Comparison of ENCODE assay signal across 16 mouse cellular contexts in the genomic region with DNA sequence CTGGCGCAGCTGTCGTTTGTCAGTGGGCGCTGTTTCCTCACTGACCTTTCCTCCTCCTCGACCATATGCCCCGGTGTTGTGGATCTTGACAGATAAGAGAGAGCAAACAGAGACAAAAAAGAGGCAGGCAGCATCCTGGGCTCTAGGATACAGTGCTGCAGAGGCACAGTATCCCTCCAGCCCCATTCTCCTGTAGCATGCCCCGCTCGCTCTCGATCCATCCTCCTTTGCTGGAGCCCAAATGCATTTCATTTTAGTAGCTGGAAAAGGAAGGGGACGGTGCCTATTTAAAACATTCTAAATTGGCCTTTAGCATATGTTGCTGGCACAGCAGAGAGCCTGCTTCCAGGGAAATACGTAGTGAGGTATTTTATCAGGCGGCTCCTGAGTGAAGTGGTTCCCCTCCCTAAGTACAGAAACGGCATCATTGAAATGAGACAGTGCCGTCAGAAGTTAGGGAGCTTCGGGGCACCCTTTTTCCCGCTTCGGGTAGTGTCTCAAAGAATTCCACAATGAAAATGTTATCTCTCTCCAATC.
DNase-seq lines count a peak whose midpoint lies in the region; ATAC-seq and TF ChIP-seq lines count a peak whose summit lies in the region.
"Had no signal": no experiment of that assay in that cellular context is flagged by ENCODE, and none has a peak within 500 bp of the region (broad histone marks: within the 10 kb centered on the region; RNA-seq: fewer than 3 reads in every experiment).

No protein-coding gene starts in this region.

- H3K9me3 ChIP-seq in heart, embryonic 15.5 days (replicated peaks) = no peaks in the 10 kb centered on the region
- H3K9me3 ChIP-seq in lung, embryonic 16.5 days (ENCODE audit: control insufficient read depth, low read length) = no peaks in the 10 kb centered on the region
- H3K9me3 ChIP-seq in stomach, embryonic 15.5 days = no peaks in the 10 kb centered on the region
- H3K9me3 ChIP-seq: forebrain, embryonic 13.5 days; kidney, embryonic 15.5 days; limb, embryonic 12.5 days had no signal

- peaks cover 37% of the 10 kb centered on the region for H3K4me1 ChIP-seq in heart, embryonic 15.5 days (replicated peaks)
- peaks cover 5% of the 10 kb centered on the region for H3K4me1 ChIP-seq in heart, adult 2 months (ENCODE audit: control insufficient read depth, insufficient read depth, low read length)
- H3K4me1 ChIP-seq in lung, embryonic 16.5 days (replicated peaks; ENCODE audit: control insufficient read depth, insufficient read depth, low read length) = peaks cover 13% of the 10 kb centered on the region
- 0 out of 2 replicates have a peak, but pooled peaks cover 11% of the 10 kb centered on the region for H3K4me1 ChIP-seq in stomach, embryonic 15.5 days

- DNase-seq in embryo, embryonic 10 days (ENCODE audit: low spot score) = peak; percentile 56
- DNase-seq in embryo, embryonic 9.5 days (ENCODE audit: extremely low spot score) = no peak
- DNase-seq in heart, adult 2 months = no peak
- no peak for DNase-seq in lung, adult 18-20 months
- DNase-seq in B cell, adult 2 months = no peak
- DNase-seq: adrenal gland, adult 2 months; cerebellum, adult 9-11 months; gastrocnemius, postnatal 36 days had no signal

- no peak for TF ChIP-seq POLR2A in heart, adult 2 months (IDR thresholded peaks at IDR 0.05; ENCODE audit: insufficient read depth, low read depth, low read length)

- no peaks in the 10 kb centered on the region for H3K36me3 ChIP-seq in heart, embryonic 15.5 days
- peaks cover 2% of the 10 kb centered on the region for H3K36me3 ChIP-seq in heart, adult 2 months (ENCODE audit: control insufficient read depth, insufficient read depth, low read length)
- H3K36me3 ChIP-seq in lung, embryonic 16.5 days (ENCODE audit: control insufficient read depth, insufficient read depth, low read length) = no peaks in the 10 kb centered on the region
- H3K36me3 ChIP-seq in stomach, embryonic 15.5 days = no peaks in the 10 kb centered on the region
- H3K36me3 ChIP-seq: kidney, embryonic 15.5 days; limb, embryonic 12.5 days had no signal

- no peak for TF ChIP-seq CTCF in heart, adult 2 months (IDR thresholded peaks at IDR 0.05)

- no peak for TF ChIP-seq EP300 in heart, adult 2 months (IDR thresholded peaks at IDR 0.05; ENCODE audit: insufficient read depth, low read depth, low read length)

- no peaks in the 10 kb centered on the region for H3K27me3 ChIP-seq in heart, embryonic 15.5 days
- no peaks in the 10 kb centered on the region for H3K27me3 ChIP-seq in heart, adult 2 months (ENCODE audit: control insufficient read depth, insufficient read depth, low read length)
- H3K27me3 ChIP-seq in lung, embryonic 16.5 days (ENCODE audit: control insufficient read depth, insufficient read depth, low read depth, low read length) = no peaks in the 10 kb centered on the region
- no peaks in the 10 kb centered on the region for H3K27me3 ChIP-seq in stomach, embryonic 15.5 days (replicated peaks)
- H3K27me3 ChIP-seq: forebrain, embryonic 13.5 days; kidney, embryonic 15.5 days; limb, embryonic 12.5 days had no signal

- peak overlapping the region; percentile 24; the same call in 1 of the 2 replicates for H3K27ac ChIP-seq in heart, embryonic 15.5 days
- H3K27ac ChIP-seq in heart, adult 2 months = no peak overlapping the region
- H3K27ac ChIP-seq in lung, embryonic 16.5 days (ENCODE audit: low read length) = no peak overlapping the region
- no peak overlapping the region for H3K27ac ChIP-seq in stomach, embryonic 15.5 days
- H3K27ac ChIP-seq: forebrain, embryonic 13.5 days; kidney, embryonic 15.5 days; limb, embryonic 12.5 days had no signal

- ATAC-seq in heart, embryonic 15.5 days (replicated peaks; ENCODE audit: insufficient number of reproducible peaks, insufficient read depth, low FRiP score, low read depth) = no peak
- no peak for ATAC-seq in lung, embryonic 16.5 days (ENCODE audit: low read depth)
- no peak for ATAC-seq in stomach, embryonic 15.5 days (ENCODE audit: insufficient read depth, low FRiP score, low read depth)
- ATAC-seq: forebrain, embryonic 13.5 days; hindbrain, embryonic 16.5 days had no signal

- peak overlapping the region; percentile 32 for H3K4me3 ChIP-seq in heart, embryonic 15.5 days
- no peak overlapping the region; the same call in 1 of the 2 replicates for H3K4me3 ChIP-seq in heart, adult 2 months
- H3K4me3 ChIP-seq in lung, embryonic 16.5 days (ENCODE audit: low read length) = peak overlapping the region; percentile 19
- H3K4me3 ChIP-seq in stomach, embryonic 15.5 days (replicated peaks) = no peak overlapping the region
- H3K4me3 ChIP-seq: forebrain, embryonic 13.5 days; kidney, embryonic 15.5 days; limb, embryonic 12.5 days; myocyte had no signal

- no peak overlapping the region for H3K9ac ChIP-seq in heart, embryonic 15.5 days
- H3K9ac ChIP-seq in heart, adult 2 months (ENCODE audit: low read depth, low read length) = no peak overlapping the region
- H3K9ac ChIP-seq in lung, embryonic 16.5 days (ENCODE audit: low read length) = no peak overlapping the region
- no peak overlapping the region for H3K9ac ChIP-seq in stomach, embryonic 15.5 days
- H3K9ac ChIP-seq: forebrain, embryonic 13.5 days; kidney, embryonic 15.5 days; limb, embryonic 12.5 days had no signal

- 29% methylated on average over 16 of the region's 16 CpGs for WGBS in heart, embryonic 15.5 days
- WGBS in heart, adult 2 months = 39% methylated on average over 16 of the region's 16 CpGs
- WGBS in lung, embryonic 16.5 days = 15% methylated on average over 16 of the region's 16 CpGs
- WGBS in stomach, embryonic 15.5 days = 41% methylated on average over 16 of the region's 16 CpGs

- H3K79me2 ChIP-seq in heart, adult 2 months (replicated peaks; ENCODE audit: control insufficient read depth, insufficient read depth, low read length) = no peaks in the 10 kb centered on the region

- intact Hi-C loops in heart, adult 2 months (cut with DNase I) = loop anchor here (10.0 kb wide), 1 partner anchor 241 kb away; no protein-coding TSS in a partner anchor

- peak overlapping the region; percentile 50 for H3K4me2 ChIP-seq in heart, embryonic 15.5 days
- H3K4me2 ChIP-seq in lung, embryonic 16.5 days (ENCODE audit: low read depth, low read length) = peak overlapping the region; percentile 52
- H3K4me2 ChIP-seq in stomach, embryonic 15.5 days = peak overlapping the region; percentile 33
- H3K4me2 ChIP-seq: forebrain, embryonic 13.5 days; kidney, embryonic 15.5 days; limb, embryonic 12.5 days had no signal

Comparison
In these comparisons a context has a peak if more than half of its experiments do, and no peak if none do; other contexts are left out.
1. H3K4me3 ChIP-seq: peak in heart, embryonic 15.5 days (single experiment) and lung, embryonic 16.5 days (single experiment); none in heart, adult 2 months (single experiment) and stomach, embryonic 15.5 days (single experiment).
2. Peak in every context shown above with its lines, with median percentiles within 50 percentile points of each other: H3K4me2 ChIP-seq.